Mouse (Mus musculus) liver, embryonic 16.5 days (tissue): Measurements from ENCODE around the gene Mog. TPM values are rescaled to one million over a fixed set of nuclear protein-coding genes. Genes with fewer than 3 reads are reported as not detected.

Source experiments
- ATAC-seq: fragments of 200-750 bp; cut with Nextera tagmentation; 2 replicates; pipeline ENCODE4 v1.8.0; 2017; ENCODE audit warnings: low read depth, mild to moderate bottlenecking, moderate number of reproducible peaks, moderate library complexity
- H3K27ac ChIP-seq: fragments of 300-500 bp; sonication (generic); 2 replicates; pipeline ENCODE4 v1.5.1; 2014; ENCODE audit warnings: mild to moderate bottlenecking, low read length
- H3K27me3 ChIP-seq: fragments of 300-500 bp; sonication (generic); 2 replicates; pipeline ENCODE4 v1.6.1; 2014; ENCODE audit warnings: low read depth, low read length, mixed read lengths; ENCODE audit not compliant: control insufficient read depth, insufficient read depth
- H3K36me3 ChIP-seq: fragments of 300-500 bp; sonication (generic); 2 replicates; pipeline ENCODE4 v1.6.1; 2014; ENCODE audit warnings: mild to moderate bottlenecking; ENCODE audit not compliant: control insufficient read depth, insufficient read depth
- H3K4me1 ChIP-seq: fragments of 300-500 bp; sonication (generic); 2 replicates; pipeline ENCODE4 v1.6.1; 2014; ENCODE audit warnings: low read depth, low read length, mixed read lengths; ENCODE audit not compliant: control insufficient read depth
- H3K4me2 ChIP-seq: fragments of 300-500 bp; sonication (generic); 2 replicates; pipeline ENCODE4 v1.6.1; 2014; ENCODE audit warnings: low read depth, low read length, mixed read lengths
- H3K4me3 ChIP-seq: fragments of 300-500 bp; sonication (generic); 2 replicates; pipeline ENCODE4 v1.5.1; 2014; ENCODE audit warnings: low read depth, mild to moderate bottlenecking, low read length
- H3K9ac ChIP-seq: fragments of 300-500 bp; sonication (generic); 2 replicates; pipeline ENCODE4 v1.6.1; 2014; ENCODE audit warnings: low read depth, low read length
- H3K9me3 ChIP-seq: fragments of 300-500 bp; sonication (generic); replicated peaks from 2 replicates; pipeline ENCODE4 v1.6.1; 2016; ENCODE audit warnings: low read length; ENCODE audit not compliant: control insufficient read depth
- WGBS: fragments of 180-500 bp; shearing (Covaris S2); extraction: QIAGEN DNeasy Blood & Tissue Kit; methylation state at CpG from one replicate; pipeline ENCODE4 v1.1.7; 2014; ENCODE audit not compliant: insufficient replicate concordance; 5-methylcytosine and 5-hydroxymethylcytosine counted together
- polyA plus RNA-seq: library from polyadenylated mRNA; unstranded; fragments of >200 nt; fragmentation: Nextera tagmentation; extraction: Ambion mirVana; gene quantifications from 2 replicates; pipeline ENCODE4 v1.2.1, GENCODE M21; 2015

The Mog gene
- polyA plus RNA-seq, 1 experiment from 2014 or later: not detected

DNA sequence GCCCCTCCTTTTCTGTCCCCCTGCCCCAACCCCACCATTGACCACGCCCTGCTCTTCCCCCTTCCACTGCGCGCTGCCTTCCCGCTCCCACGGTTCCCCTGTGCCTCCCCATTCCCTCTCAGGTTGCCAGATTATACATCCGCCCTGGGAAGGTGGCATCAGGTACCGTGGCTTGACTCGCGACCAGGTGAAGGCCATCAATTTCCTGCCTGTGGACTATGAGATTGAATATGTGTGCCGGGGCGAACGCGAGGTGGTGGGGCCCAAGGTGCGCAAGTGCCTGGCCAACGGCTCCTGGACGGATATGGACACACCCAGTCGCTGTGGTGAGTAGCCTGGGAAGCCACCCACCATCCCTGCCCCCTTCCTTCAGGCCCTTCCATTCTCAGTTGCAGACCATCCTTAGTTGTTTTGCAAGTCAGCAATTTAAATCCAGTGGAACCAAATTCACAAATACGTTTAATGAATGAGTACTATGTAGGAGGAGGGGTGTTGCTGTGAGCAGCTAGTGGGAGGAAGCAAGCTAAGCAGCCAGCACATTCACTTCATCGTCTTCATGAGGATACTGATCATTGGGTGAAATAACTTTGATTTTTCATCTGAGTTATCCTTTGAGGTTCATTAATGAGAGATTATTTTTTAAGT, 24.3 kb upstream of the Mog start:
- H3K4me1 ChIP-seq: peaks cover 3% of the 10 kb centered on the region

DNA sequence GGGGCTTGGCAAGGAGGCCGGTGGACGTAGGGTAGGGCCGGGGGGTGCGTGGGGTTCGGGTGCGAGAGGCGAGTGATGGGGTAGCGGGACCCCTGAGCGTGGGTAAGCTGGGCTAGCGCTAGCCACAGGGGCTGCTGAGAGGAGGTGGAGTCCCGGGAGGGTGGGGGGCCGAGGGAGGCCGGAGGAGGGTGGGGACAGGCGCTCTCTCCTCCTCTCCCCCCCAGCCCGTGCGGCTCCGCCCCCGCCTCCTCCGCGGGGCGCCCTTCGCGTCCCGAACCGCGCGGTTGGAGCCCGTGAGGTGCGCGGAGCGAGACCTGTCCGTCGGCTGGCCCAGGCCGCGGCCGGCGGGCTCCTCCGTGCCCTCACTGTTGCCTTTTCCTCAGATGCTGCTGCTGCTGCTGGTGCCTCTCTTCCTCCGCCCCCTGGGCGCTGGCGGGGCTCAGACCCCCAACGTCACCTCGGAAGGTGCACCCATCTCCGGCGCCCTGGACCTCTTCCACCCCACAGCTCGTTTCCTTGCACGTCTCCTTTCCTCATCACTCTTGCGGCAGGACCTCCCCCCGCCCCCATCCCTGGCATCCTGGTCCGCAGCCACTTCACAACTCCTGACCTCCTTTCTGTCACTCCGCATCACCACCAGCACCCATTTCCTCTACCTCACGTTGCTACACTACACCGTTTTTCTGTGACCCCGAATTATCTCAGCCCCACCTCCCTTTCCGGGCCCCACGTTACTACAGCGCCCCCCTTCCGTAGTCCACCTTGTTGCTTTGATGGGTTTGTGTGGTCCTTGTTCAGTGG, 23.3 kb upstream of the Mog start:
- Histone ChIP-seq H3K9me3 (no peaks in the 10 kb centered on the region), H3K27me3 (peaks cover 64% of the 10 kb centered on the region), H3K4me2 (peak overlapping the region; percentile 73), H3K36me3 (no peaks in the 10 kb centered on the region), H3K4me3 (peak overlapping the region; percentile 61), H3K4me1 (peaks cover 3% of the 10 kb centered on the region), H3K9ac (peak overlapping the region; percentile 61), H3K27ac (no peak overlapping the region)
- peak; percentile 55 for ATAC-seq
- WGBS: 2% methylated on average over 37 of the region's 58 CpGs

More for the DNA sequence above, 24.3 kb upstream of the Mog start:
- no peak for ATAC-seq
- Histone ChIP-seq H3K27me3 (peaks cover 64% of the 10 kb centered on the region), H3K36me3 (no peaks in the 10 kb centered on the region), H3K9me3 (no peaks in the 10 kb centered on the region), H3K9ac (no peak overlapping the region), H3K4me2 (no peak overlapping the region), H3K27ac (no peak overlapping the region), H3K4me3 (no peak overlapping the region)
- WGBS: 35% methylated on average over 19 of the region's 19 CpGs

DNA sequence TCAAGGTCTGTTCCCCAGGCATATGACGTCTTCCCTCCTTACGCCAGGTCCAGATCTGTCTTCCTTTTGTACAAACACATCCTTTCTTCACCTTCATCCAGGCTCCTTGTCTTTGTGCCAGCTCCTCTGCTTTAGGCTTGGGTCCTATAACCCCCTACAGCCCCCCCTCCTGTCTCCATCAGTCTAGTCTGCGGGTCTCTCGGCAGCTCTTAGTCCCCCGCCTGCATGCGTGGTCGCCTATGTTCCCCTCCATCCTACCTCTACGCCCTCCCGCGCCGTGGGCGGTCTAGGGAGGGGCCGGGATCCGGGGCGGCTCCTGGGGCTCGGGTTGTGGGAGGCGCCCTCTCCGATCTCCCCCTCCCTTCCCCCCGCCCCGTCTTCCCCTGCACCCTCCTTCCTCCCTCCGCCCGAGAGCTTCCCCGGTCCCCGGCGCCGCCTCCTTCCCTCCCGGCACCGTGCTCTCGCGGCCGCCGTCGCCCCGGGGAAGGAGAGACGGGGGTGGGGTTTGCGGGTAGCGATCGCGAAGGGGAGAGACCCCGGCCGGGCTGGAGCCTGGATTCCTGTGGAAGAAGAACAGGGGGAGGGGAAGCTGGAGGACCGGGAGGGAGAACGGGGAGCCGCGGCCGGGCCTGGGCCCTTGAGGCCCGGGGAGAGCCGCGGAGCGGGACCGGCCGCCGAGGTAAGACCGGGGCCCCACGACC, 22.6 kb upstream of the Mog start, which contains the start of gene Gabbr1:
TSS of gene Gabbr1 (plus strand) at position 356 of the 701 bp plus-strand sequence.
- peak within 1 kb of the TSS; percentile 61 for H3K4me3 ChIP-seq

DNA sequence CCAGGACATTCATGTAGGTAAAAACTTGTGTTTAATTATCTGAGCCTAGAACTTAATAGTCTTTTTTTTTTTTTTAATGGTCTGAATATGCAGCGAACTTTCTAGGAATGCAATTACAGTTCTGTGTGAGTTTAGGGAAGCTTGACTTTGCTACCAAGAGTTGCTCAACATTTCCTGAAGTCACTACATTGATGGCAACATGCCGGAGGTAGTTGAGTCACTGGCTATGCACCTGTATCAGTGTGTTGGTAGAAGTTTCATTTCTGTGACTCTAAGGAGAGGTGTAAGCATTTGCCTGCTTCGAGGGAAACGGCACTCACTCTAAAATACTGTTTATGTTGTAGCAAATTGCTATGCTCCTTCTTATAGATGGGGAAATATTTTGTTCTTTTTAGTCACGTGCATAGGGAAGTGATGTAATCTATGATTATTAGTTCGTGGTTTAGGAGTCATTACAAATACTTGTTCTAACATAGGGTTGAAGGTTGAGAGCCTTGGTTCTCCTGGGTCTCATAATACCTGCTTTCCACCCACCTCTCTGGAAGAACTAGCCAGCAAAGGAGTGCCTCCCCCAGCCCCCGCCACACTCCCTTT, 21.6 kb upstream of the Mog start:
- no peaks in the 10 kb centered on the region for H3K9me3 ChIP-seq
- no peak for ATAC-seq
- H3K27ac ChIP-seq: no peak overlapping the region
- H3K4me3 ChIP-seq: no peak overlapping the region
- no peaks in the 10 kb centered on the region for H3K36me3 ChIP-seq
- WGBS: 30% methylated on average over 7 of the region's 7 CpGs
- peaks cover 3% of the 10 kb centered on the region for H3K4me1 ChIP-seq
- peaks cover 49% of the 10 kb centered on the region for H3K27me3 ChIP-seq
- H3K9ac ChIP-seq: no peak overlapping the region
- no peak overlapping the region for H3K4me2 ChIP-seq

More for the DNA sequence above, 22.6 kb upstream of the Mog start, which contains the start of gene Gabbr1:
- H3K27ac ChIP-seq: no peak within 1 kb of the TSS
- H3K9ac ChIP-seq: peak within 1 kb of the TSS; percentile 61
- peak; percentile 73 for ATAC-seq
- no peaks in the 10 kb centered on the region for H3K9me3 ChIP-seq
- WGBS: under 1% methylated on average over 37 of the region's 55 CpGs
- H3K36me3 ChIP-seq: no peaks in the 10 kb centered on the region
- H3K4me1 ChIP-seq: peaks cover 3% of the 10 kb centered on the region
- H3K4me2 ChIP-seq: peak within 1 kb of the TSS; percentile 73
- H3K27me3 ChIP-seq: peaks cover 59% of the 10 kb centered on the region

DNA sequence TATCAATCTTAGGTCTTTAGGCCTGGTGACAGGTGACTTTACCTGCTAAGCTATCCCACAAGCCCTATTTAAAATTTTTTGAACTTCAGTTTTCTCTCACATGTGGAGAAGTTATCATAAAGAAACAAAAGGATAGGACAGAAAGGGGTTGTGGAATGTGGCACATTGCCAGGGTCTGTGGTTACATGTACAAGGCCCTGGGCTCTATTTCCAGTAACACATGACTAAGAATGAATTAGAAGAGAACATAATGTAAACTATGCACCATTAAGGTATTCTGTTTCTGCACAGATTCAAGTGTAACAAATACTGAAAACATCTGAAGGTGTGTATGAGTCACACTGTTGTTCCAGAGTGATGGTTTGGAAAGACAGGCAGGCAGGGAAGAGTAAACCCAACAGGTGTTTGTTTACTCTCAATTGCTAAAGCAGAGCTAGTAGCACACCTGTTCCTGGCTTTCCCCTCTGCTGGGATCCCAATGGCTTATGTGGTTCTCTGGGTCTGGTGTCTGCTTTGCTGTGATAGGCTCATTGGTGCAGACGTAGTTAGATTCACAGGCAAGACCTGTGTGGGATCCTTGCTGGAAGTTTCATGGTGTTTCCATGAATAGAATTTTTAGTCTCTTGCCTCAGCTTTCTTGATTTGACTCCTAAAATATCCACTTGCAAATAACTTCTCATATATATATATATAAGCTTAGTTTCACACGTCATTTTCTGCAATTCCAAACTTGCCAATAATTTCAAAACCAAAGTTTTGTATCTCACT, 16.1 kb upstream of the Mog start:
- Histone ChIP-seq H3K36me3 (no peaks in the 10 kb centered on the region), H3K4me1 (no peaks in the 10 kb centered on the region), H3K9me3 (no peaks in the 10 kb centered on the region), H3K4me3 (no peak overlapping the region), H3K27ac (no peak overlapping the region), H3K4me2 (no peak overlapping the region), H3K9ac (no peak overlapping the region), H3K27me3 (no peaks in the 10 kb centered on the region; the same call in 1 of the 2 replicates)
- WGBS: 50% methylated on average over 2 of the region's 2 CpGs
- no peak for ATAC-seq

DNA sequence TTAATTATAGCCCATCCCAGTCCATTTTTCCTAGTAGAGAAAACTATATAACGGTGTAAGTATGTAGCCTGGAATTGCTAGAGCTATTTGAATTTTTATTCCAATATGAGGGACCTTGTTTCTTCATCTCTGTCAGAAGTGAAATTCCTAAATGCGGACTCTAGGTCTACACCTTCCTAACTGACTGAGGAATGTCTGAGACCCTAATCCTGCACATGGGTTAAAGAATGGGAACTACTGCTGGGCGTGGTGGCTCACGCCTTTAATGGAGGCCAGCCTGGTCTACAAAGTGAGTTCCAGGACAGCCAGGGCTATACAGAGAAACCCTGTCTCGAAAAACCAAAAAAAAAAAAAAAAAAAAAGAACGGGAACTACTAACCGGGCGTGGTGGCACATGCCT, 6.0 kb upstream of the Mog start:
- H3K4me2 ChIP-seq: peak overlapping the region; percentile 39
- no peaks in the 10 kb centered on the region for H3K27me3 ChIP-seq
- no peak overlapping the region for H3K27ac ChIP-seq
- no peak overlapping the region for H3K9ac ChIP-seq
- no peak overlapping the region for H3K4me3 ChIP-seq
- H3K36me3 ChIP-seq: no peaks in the 10 kb centered on the region
- WGBS: 57% methylated on average over 8 of the region's 8 CpGs
- H3K4me1 ChIP-seq: no peaks in the 10 kb centered on the region
- no peaks in the 10 kb centered on the region for H3K9me3 ChIP-seq
- ATAC-seq: no peak

DNA sequence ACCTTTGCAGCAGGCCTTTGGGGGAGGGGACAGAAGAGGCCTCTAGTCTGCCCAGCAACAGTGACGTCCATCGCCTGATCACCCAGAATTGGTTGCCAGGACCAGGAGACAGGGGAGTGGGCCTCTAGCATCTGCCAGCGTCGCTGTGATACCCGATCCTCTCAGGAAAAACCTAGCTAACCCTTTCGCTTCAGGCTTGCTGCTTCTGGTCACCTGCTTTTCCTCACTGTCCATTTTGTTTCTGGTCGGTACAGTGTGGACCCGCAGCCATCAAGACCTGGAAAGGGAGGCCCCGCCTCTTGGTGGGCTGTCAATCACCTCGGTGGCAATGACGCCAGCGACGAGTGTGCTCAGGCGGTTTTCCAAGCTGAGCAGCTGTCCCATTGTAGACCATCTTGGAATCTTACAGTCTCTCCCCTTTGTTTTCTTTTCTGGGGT, 5.5 kb upstream of the Mog start:
- H3K27me3 ChIP-seq: no peaks in the 10 kb centered on the region
- WGBS: under 1% methylated on average over 14 of the region's 14 CpGs
- peak overlapping the region; percentile 51 for H3K4me3 ChIP-seq
- H3K27ac ChIP-seq: no peak overlapping the region
- no peaks in the 10 kb centered on the region for H3K36me3 ChIP-seq
- no peaks in the 10 kb centered on the region for H3K4me1 ChIP-seq
- ATAC-seq: peak; percentile 87
- peak overlapping the region; percentile 39 for H3K4me2 ChIP-seq
- no peaks in the 10 kb centered on the region for H3K9me3 ChIP-seq
- no peak overlapping the region for H3K9ac ChIP-seq

DNA sequence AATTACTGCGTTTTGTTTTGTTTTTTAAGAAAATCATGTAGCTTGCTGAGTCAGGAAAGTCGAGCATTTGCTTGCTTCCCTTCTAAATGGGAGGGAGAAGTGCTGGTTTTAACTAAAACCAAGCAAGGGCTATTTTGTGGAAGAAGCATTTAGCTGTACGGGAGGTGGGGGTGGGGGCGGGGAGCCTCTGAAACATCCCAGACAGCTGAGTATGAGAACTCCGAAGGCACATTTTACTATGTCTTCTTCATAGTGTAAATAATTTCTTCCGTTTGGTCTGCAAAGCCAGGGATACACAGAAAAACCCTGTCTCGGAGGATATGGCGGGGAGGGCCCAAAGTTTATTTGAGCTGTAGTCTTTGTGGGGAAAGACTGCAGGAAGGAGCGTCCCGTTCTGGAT, 5.0 kb upstream of the Mog start:
- WGBS: 29% methylated on average over 10 of the region's 10 CpGs
- Histone ChIP-seq H3K9ac (no peak overlapping the region), H3K27ac (no peak overlapping the region), H3K27me3 (no peaks in the 10 kb centered on the region), H3K4me1 (no peaks in the 10 kb centered on the region), H3K36me3 (no peaks in the 10 kb centered on the region), H3K4me3 (peak overlapping the region; percentile 51), H3K9me3 (no peaks in the 10 kb centered on the region), H3K4me2 (peak overlapping the region; percentile 39)
- no peak for ATAC-seq
